Mouse (Mus musculus) layer of hippocampus, adult 6 months (tissue): ENCODE results near the gene Ip6k3. TPM values are rescaled to one million over a fixed set of nuclear protein-coding genes. Genes with fewer than 3 reads are reported as not detected.

Experiments used
- long read RNA-seq, 2 experiments: library from polyadenylated mRNA; unstranded; transcript quantifications; one replicate each; pipeline ENCODE4 v2.0.0; 2019 to 2020
- polyA plus RNA-seq: library from polyadenylated mRNA; unstranded; fragments of <200 nt; fragmentation: Nextera tagmentation; gene quantifications from 2 replicates; pipeline ENCODE4 v1.2.3, GENCODE M21; 2021

Ip6k3 gene
- polyA plus RNA-seq = 0.75 and 1.0 TPM in 2 replicates
- long read RNA-seq, experiment 1, partial matches to known transcripts = 0 of 2 reads
- long read RNA-seq, experiment 1, other reads (novel, unspliced or antisense) = 0 of 2 reads
- long read RNA-seq, experiment 2, transcript Ip6k3-201 (6 exons, 2,342 nt) = major isoform, 7 of 7 reads
- long read RNA-seq, experiment 2, partial matches to known transcripts = 0 of 7 reads
- long read RNA-seq, experiment 2, other reads (novel, unspliced or antisense) = 0 of 7 reads

GRCm38 (mm10) chr17:27167545-27167944 lies at the start of gene Ip6k3:
Gene Ip6k3, minus strand, starts transcription at chr17:27167795.

GRCm38 (mm10) chr17:27204075-27204909 lies 36.7 kb upstream of the Ip6k3 start, which contains the start of gene Lemd2:
Gene Lemd2, minus strand, starts transcription at chr17:27204469.

GRCm38 (mm10) chr17:27133551-27134141 lies 33.9 kb downstream of the Ip6k3 start, which contains the start of gene Uqcc2:
Gene Uqcc2, minus strand, starts transcription at chr17:27133916.

Other genes with a start within 250 kb of the Ip6k3 start
- 9.8 and 13.9 TPM in 2 replicates for gene Phf1, start 234.7 kb downstream of the Ip6k3 start, polyA plus RNA-seq
- gene Cuta, start 228.2 kb downstream of the Ip6k3 start, polyA plus RNA-seq = 189 and 190 TPM in 2 replicates
- 8.3 and 18.8 TPM in 2 replicates for gene Syngap1, start 226.5 kb downstream of the Ip6k3 start, polyA plus RNA-seq
- 6.4 and 6.7 TPM in 2 replicates for gene Zbtb9, start 194.6 kb downstream of the Ip6k3 start, polyA plus RNA-seq
- 1.4 and 1.7 TPM in 2 replicates for gene Bak1, start 138.8 kb downstream of the Ip6k3 start, polyA plus RNA-seq
- 0.23 and 0.25 TPM in 2 replicates for gene Itpr3, start 110.5 kb downstream of the Ip6k3 start, polyA plus RNA-seq
- gene Uqcc2, start 33.9 kb downstream of the Ip6k3 start, polyA plus RNA-seq = 559 and 565 TPM in 2 replicates
- gene Lemd2, start 36.7 kb upstream of the Ip6k3 start, polyA plus RNA-seq = 2.2 and 2.4 TPM in 2 replicates